Mouse (Mus musculus) hindbrain, embryonic 15.5 days (tissue): ENCODE measurements around the gene Wdtc1. TPM values are rescaled to one million over a fixed set of nuclear protein-coding genes. Genes with fewer than 3 reads are reported as not detected.

Source experiments
- ATAC-seq: fragments of 200-750 bp; cut with Nextera tagmentation; 2 replicates; pipeline ENCODE4 v1.8.0; 2017; ENCODE audit warnings: low read depth, moderate number of reproducible peaks, moderate TSS enrichment; ENCODE audit not compliant: low FRiP score
- H3K27ac ChIP-seq: fragments of 300-500 bp; sonication (generic); replicated peaks from 2 replicates; pipeline ENCODE4 v1.5.1; 2015; ENCODE audit warnings: mild to moderate bottlenecking, inconsistent platforms
- H3K27me3 ChIP-seq: fragments of 300-500 bp; sonication (generic); 2 replicates; pipeline ENCODE4 v1.6.1; 2015; ENCODE audit warnings: control low read depth, inconsistent platforms
- H3K36me3 ChIP-seq: fragments of 300-500 bp; sonication (generic); 2 replicates; pipeline ENCODE4 v1.6.1; 2015; ENCODE audit warnings: control low read depth, inconsistent platforms
- H3K4me1 ChIP-seq: fragments of 300-500 bp; sonication (generic); replicated peaks from 2 replicates; pipeline ENCODE4 v1.6.1; 2015; ENCODE audit warnings: control low read depth, inconsistent platforms
- H3K4me2 ChIP-seq: fragments of 300-500 bp; sonication (generic); 2 replicates; pipeline ENCODE4 v1.6.1; 2015; ENCODE audit warnings: moderate library complexity, mild to moderate bottlenecking, inconsistent platforms
- H3K4me3 ChIP-seq: fragments of 300-500 bp; sonication (generic); 2 replicates; pipeline ENCODE4 v1.5.1; 2015; ENCODE audit warnings: mild to moderate bottlenecking, inconsistent platforms
- H3K9ac ChIP-seq: fragments of 300-500 bp; sonication (generic); 2 replicates; pipeline ENCODE4 v1.6.1; 2015; ENCODE audit warnings: inconsistent platforms
- H3K9me3 ChIP-seq: fragments of 300-500 bp; sonication (generic); 2 replicates; pipeline ENCODE4 v1.6.1; 2016; ENCODE audit warnings: control low read depth, inconsistent platforms
- WGBS: fragments of 180-500 bp; shearing (Covaris S2); methylation state at CpG from one replicate; pipeline ENCODE4 v1.1.7; 2015; 5-methylcytosine and 5-hydroxymethylcytosine counted together
- polyA plus RNA-seq: library from polyadenylated mRNA; unstranded; fragments of >200 nt; fragmentation: Nextera tagmentation; extraction: Ambion mirVana; gene quantifications from 2 replicates; pipeline ENCODE4 v1.2.1, GENCODE M21; 2015

Wdtc1 gene
- polyA plus RNA-seq, 1 experiment from 2014 or later: 24.0 TPM

DNA sequence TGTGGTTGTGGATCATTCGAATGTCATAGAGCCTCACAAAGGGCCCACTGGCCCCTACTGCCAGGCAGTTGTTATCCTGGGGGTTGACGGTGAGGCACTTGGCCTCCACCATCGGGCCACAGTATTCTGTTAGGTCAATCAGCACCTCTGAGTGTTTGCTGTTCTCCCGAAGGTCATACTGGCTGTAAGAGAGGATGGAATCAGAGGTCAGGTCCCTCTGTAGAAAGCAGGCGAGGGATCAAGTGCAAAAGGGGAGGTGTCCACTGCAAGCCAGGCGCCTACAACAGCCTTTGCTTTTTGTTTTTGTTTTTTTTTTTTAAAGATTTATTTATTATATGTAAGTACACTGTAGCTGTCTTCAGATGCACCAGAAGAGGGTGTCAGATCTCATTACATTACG, 47.5 kb downstream of the Wdtc1 start:
- Histone ChIP-seq H3K4me1 (no peaks in the 10 kb centered on the region; the same call in 1 of the 2 replicates), H3K36me3 (peaks cover 30% of the 10 kb centered on the region; the same call in 1 of the 2 replicates), H3K4me2 (no peak overlapping the region), H3K9ac (no peak overlapping the region), H3K27me3 (no peaks in the 10 kb centered on the region), H3K4me3 (no peak overlapping the region), H3K9me3 (no peaks in the 10 kb centered on the region), H3K27ac (no peak overlapping the region)
- ATAC-seq: no peak
- 96% methylated on average over 7 of the region's 7 CpGs for WGBS

DNA sequence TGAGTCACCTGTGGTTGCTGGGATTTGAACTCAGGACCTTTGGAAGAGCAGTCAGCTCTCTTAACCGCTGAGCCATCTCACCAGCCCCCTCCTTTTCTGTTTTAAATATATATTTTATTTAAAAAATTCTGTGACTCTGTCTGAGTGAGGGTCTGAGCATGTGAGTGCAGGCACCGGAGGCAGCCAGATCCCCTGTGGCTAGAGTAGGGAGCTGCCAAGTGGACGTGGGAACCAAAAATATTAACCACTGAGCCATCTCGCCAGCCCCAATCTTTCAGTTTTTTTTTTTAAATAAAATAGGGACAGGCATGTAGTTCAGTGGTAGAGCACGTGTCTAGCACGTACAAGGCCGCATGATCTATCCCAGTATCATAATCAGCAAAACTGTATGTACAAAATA, 48.5 kb downstream of the Wdtc1 start:
- ATAC-seq: no peak
- no peak overlapping the region for H3K9ac ChIP-seq
- H3K4me2 ChIP-seq: no peak overlapping the region
- H3K9me3 ChIP-seq: no peaks in the 10 kb centered on the region
- peaks cover 10% of the 10 kb centered on the region for H3K4me1 ChIP-seq
- no peak overlapping the region for H3K27ac ChIP-seq
- H3K36me3 ChIP-seq: peaks cover 30% of the 10 kb centered on the region; the same call in 1 of the 2 replicates
- no peak overlapping the region for H3K4me3 ChIP-seq
- 95% methylated on average over 7 of the region's 7 CpGs for WGBS
- no peaks in the 10 kb centered on the region for H3K27me3 ChIP-seq

DNA sequence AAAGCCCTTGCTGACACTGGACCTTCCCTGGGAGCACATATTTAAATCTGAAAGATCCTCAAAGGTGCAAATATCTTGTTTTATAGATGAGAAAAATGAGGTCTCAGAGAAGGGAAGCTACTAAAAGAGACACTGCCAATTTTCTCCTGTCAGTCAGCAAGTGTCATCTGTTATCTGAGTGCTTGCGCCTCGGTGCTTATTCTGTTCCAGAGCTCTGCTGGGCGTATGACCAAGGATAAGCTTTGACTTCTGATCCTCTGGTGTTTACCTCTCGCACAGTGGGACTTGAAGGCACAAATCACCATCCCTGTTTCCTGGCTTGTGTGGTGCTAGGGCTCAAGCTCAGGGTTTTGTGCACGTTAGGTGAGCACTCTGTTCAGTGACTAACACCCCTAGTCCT, 50.6 kb downstream of the Wdtc1 start:
- Histone ChIP-seq H3K4me2 (no peak overlapping the region), H3K27ac (no peak overlapping the region), H3K9me3 (no peaks in the 10 kb centered on the region), H3K4me3 (no peak overlapping the region), H3K4me1 (peaks cover 31% of the 10 kb centered on the region), H3K9ac (no peak overlapping the region), H3K27me3 (no peaks in the 10 kb centered on the region), H3K36me3 (peaks cover 30% of the 10 kb centered on the region; the same call in 1 of the 2 replicates)
- WGBS: 86% methylated on average over 5 of the region's 5 CpGs
- no peak for ATAC-seq

GRCm38 (mm10) chr4:133301802-133302201, 51.5 kb downstream of the Wdtc1 start:
- Histone ChIP-seq H3K36me3 (peaks cover 30% of the 10 kb centered on the region; the same call in 1 of the 2 replicates), H3K27me3 (no peaks in the 10 kb centered on the region), H3K9ac (no peak overlapping the region), H3K4me2 (no peak overlapping the region), H3K4me1 (peaks cover 35% of the 10 kb centered on the region), H3K4me3 (no peak overlapping the region), H3K27ac (no peak overlapping the region), H3K9me3 (no peaks in the 10 kb centered on the region)
- ATAC-seq: no peak
- WGBS: 23% methylated on average over 4 of the region's 4 CpGs

- Histone ChIP-seq H3K4me2 (no peak overlapping the region), H3K27ac (peak overlapping the region; percentile 79), H3K4me3 (no peak overlapping the region), H3K4me1 (peaks cover 35% of the 10 kb centered on the region), H3K9me3 (no peaks in the 10 kb centered on the region), H3K9ac (no peak overlapping the region), H3K27me3 (no peaks in the 10 kb centered on the region), H3K36me3 (peaks cover 35% of the 10 kb centered on the region)
- WGBS: 71% methylated on average over 11 of the region's 11 CpGs
- no peak for ATAC-seq
These were observed 52.9 kb downstream of the Wdtc1 start for GRCm38 (mm10) chr4:133300421-133300820.

GRCm38 (mm10) chr4:133299701-133300100, 53.6 kb downstream of the Wdtc1 start:
- Histone ChIP-seq H3K27me3 (no peaks in the 10 kb centered on the region), H3K9me3 (no peaks in the 10 kb centered on the region), H3K9ac (no peak overlapping the region), H3K4me1 (peaks cover 35% of the 10 kb centered on the region), H3K4me3 (no peak overlapping the region), H3K27ac (peak overlapping the region; percentile 79), H3K36me3 (peaks cover 34% of the 10 kb centered on the region), H3K4me2 (no peak overlapping the region)
- peak; percentile 13; the same call in 1 of the 2 replicates for ATAC-seq
- 57% methylated on average over 5 of the region's 5 CpGs for WGBS

GRCm38 (mm10) chr4:133298516-133299365, 54.5 kb downstream of the Wdtc1 start:
- Histone ChIP-seq H3K9ac (no peak overlapping the region), H3K9me3 (no peaks in the 10 kb centered on the region), H3K27ac (peak overlapping the region; percentile 79), H3K4me1 (peaks cover 37% of the 10 kb centered on the region), H3K4me2 (no peak overlapping the region), H3K4me3 (no peak overlapping the region), H3K36me3 (peaks cover 31% of the 10 kb centered on the region), H3K27me3 (no peaks in the 10 kb centered on the region)
- ATAC-seq: peak; percentile 35
- 27% methylated on average over 12 of the region's 12 CpGs for WGBS

GRCm38 (mm10) chr4:133297801-133298238, 55.5 kb downstream of the Wdtc1 start:
- Histone ChIP-seq H3K9ac (peak overlapping the region; percentile 13; the same call in 1 of the 2 replicates), H3K9me3 (no peaks in the 10 kb centered on the region), H3K4me2 (no peak overlapping the region), H3K27me3 (no peaks in the 10 kb centered on the region), H3K4me3 (no peak overlapping the region), H3K27ac (peak overlapping the region; percentile 79), H3K4me1 (peaks cover 46% of the 10 kb centered on the region), H3K36me3 (peaks cover 27% of the 10 kb centered on the region)
- ATAC-seq: peak; percentile 83
- 3% methylated on average over 5 of the region's 5 CpGs for WGBS

DNA sequence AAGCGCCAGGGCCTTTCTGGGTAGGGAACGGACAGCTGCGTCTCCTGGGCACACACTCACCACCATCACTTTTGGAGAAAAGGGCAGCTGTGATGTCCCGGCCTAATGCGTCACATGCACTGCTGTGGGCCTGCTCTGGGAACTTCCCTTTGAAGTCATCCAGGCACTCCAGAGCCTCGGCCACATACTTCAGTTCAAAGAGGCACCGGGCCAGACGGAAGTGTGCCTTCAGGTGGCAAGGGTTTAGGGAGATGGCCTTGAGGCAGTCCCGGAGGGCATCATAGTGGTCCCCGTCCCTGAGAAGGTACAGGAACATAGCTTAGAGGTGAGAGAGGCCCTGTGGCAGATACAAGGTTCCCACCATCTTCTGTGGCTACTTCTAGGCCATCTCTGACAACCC, 55.9 kb downstream of the Wdtc1 start:
- H3K4me2 ChIP-seq: no peak overlapping the region
- H3K4me3 ChIP-seq: no peak overlapping the region
- H3K27ac ChIP-seq: peak overlapping the region; percentile 79; the same call in 1 of the 2 replicates
- H3K4me1 ChIP-seq: peaks cover 50% of the 10 kb centered on the region
- 69% methylated on average over 10 of the region's 10 CpGs for WGBS
- no peak for ATAC-seq
- H3K9me3 ChIP-seq: no peaks in the 10 kb centered on the region
- peaks cover 27% of the 10 kb centered on the region for H3K36me3 ChIP-seq
- no peaks in the 10 kb centered on the region for H3K27me3 ChIP-seq
- H3K9ac ChIP-seq: no peak overlapping the region

DNA sequence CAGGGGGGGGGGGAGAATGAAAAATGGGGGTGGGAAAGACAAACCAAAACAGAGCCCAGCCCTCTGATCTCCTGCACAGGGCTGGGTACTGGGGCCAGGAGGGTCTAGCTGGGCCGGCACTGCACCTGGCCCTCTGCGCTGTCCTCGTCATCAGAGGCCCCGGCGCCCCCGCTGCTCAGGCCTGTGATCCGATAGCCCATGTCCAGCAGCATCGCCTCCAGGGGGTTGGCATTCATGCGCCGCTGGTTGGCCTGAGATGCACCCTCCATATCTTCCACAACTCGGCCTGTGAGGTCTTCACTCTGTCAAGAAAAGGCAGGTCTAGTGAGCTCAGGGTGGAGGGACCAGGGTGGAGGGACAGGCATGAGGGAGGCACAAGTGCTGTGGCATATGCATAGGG, 59.2 kb downstream of the Wdtc1 start:
- Histone ChIP-seq H3K4me3 (no peak overlapping the region), H3K27me3 (no peaks in the 10 kb centered on the region), H3K4me2 (no peak overlapping the region), H3K9ac (no peak overlapping the region), H3K36me3 (peaks cover 20% of the 10 kb centered on the region), H3K27ac (no peak overlapping the region), H3K4me1 (peaks cover 35% of the 10 kb centered on the region), H3K9me3 (no peaks in the 10 kb centered on the region)
- ATAC-seq: no peak
- WGBS: 38% methylated on average over 11 of the region's 11 CpGs

DNA sequence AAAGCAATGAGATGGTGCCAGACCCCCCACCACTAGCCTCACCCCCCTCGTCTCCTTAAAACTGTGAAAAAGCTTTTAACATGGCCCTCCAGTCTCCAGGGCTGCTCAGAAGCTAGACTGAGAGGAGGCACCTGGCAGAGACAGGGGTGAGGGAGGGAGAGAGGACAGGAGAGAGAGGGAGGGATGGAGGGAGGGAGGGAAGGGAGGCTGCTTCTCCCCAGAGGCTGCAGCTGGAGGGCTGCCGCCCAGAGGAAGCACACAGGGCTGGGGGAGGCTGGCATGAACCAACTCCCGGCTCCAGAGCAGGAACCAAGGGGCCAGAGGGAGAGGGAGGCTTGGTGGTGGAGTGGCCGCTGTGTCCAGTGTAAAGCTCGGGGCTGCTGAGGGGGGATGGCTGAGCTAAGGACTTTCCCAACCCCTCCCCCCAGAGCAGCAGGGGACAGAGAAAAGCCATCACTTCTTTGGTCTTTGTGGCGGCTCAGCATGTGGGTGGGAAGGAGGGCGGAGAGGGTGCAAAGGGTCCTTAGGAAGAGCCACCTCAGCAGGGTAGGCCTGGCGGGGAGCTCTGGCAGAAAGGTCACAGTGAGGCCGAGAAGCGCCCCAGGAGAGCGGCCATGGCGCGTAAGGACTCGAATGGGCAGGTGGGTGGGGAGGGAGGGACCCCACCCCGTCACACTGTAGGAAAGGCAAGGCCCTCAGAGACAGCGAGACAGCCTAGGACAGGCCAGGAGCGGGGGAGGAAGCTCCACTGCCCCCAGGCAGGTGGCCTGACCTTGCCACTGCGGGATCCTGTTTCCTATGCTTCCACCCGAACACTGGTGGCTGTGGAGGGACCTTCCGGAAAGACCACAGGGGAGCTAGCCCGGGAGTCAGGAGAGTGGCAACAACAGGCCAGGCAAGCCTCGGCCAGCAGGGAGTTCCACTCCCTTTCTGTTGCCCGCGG, 60.1 kb downstream of the Wdtc1 start:
- H3K27me3 ChIP-seq: no peaks in the 10 kb centered on the region
- H3K4me1 ChIP-seq: peaks cover 26% of the 10 kb centered on the region
- ATAC-seq: no peak
- H3K27ac ChIP-seq: no peak overlapping the region; the same call in 1 of the 2 replicates
- no peak overlapping the region for H3K4me3 ChIP-seq
- no peaks in the 10 kb centered on the region for H3K9me3 ChIP-seq
- WGBS: 12% methylated on average over 24 of the region's 24 CpGs
- no peak overlapping the region for H3K9ac ChIP-seq
- H3K4me2 ChIP-seq: no peak overlapping the region
- peaks cover 20% of the 10 kb centered on the region for H3K36me3 ChIP-seq

- Histone ChIP-seq H3K36me3 (peaks cover 20% of the 10 kb centered on the region), H3K27ac (no peak overlapping the region; the same call in 1 of the 2 replicates), H3K9me3 (no peaks in the 10 kb centered on the region), H3K4me2 (no peak overlapping the region), H3K9ac (no peak overlapping the region), H3K4me3 (no peak overlapping the region), H3K27me3 (no peaks in the 10 kb centered on the region), H3K4me1 (peaks cover 18% of the 10 kb centered on the region)
- 49% methylated on average over 4 of the region's 4 CpGs for WGBS
- ATAC-seq: no peak
These were observed 60.9 kb downstream of the Wdtc1 start for GRCm38 (mm10) chr4:133292405-133292804.
